Mouse (Mus musculus): ENCODE measurements around the gene Gramd4.

Gene Gramd4

DNA sequence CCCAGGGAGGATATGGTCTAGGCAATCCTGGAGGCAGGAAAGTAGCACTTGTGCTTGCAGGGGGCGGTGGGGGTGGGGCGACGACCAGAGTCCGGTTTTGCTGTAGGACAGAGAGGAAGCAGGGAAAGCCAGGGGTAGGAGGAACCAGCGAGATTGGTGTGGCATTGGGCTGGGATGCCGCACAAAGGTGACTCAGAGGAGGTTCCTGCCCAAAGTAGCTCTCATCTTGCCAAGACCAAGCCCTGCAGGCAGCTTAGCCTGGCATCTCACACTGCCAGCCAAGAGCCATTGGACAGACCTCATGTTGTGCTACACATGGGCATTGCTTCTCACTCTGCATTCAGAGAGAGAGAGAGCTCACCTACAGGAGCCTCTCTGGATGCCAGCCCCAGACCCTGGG lies at the start of gene Gramd4:
Gramd4 (plus strand) TSS at position 283 of the 400 bp plus-strand sequence.
- no peak for DNase-seq

DNA sequence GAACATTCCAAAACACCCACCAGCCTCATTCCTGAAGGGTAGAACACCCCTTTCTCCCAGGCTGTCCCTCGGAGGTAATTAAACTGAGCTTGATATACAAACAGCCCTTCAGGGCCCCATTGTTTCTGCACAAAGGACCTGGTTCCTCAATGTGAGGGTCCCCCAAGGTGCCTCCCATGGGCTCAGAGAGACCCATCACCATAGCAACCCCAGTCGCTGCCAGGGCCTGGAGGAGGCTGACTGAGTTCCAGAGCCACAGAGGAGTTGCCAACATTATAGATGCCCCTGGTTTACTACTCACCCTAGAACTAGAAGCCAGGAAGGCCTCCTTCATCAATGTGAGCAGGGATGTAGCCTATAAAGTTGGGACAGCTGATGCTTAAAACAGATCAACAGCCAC lies 44.4 kb upstream of the Gramd4 start:
- no peak for DNase-seq

DNA sequence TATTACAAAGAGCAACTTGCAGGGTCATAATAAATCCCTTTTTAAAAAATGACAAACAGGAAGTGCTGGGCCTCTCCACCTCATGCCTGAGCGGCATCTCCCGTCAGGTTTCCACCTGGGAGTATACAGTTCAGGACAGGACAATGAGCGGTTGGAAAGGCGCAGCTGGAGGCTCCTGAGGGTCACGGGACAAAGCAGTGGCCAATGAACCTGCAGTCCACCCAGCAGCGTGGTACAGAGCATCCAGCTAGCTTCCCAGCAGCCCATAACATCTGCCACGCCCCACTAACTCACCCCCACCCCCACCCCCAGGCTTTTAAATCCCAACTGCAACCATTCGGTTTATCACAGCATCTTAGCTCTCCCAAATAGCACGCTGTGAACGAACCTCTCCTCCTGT lies 43.8 kb upstream of the Gramd4 start:
- no peak for DNase-seq

DNA sequence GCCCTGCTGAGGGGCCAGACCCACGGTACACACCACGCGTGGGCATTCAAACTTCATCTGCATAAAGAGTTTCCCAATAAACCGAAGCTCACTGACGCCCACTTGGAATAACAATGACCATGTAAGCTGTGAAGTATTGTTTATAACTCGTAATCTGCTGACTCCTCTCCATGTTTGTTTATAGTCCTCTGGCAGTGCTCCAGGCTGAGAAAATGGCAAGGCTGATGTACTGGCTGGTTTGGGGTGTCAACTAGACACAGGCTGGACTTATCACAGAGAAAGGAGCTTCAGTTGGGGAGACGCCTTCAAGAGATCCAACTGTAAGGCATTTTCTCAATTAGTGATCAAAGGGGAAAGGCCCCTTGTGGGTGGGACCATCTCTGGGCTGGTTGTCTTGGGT lies 42.5 kb upstream of the Gramd4 start:
- DNase-seq: no peak

DNA sequence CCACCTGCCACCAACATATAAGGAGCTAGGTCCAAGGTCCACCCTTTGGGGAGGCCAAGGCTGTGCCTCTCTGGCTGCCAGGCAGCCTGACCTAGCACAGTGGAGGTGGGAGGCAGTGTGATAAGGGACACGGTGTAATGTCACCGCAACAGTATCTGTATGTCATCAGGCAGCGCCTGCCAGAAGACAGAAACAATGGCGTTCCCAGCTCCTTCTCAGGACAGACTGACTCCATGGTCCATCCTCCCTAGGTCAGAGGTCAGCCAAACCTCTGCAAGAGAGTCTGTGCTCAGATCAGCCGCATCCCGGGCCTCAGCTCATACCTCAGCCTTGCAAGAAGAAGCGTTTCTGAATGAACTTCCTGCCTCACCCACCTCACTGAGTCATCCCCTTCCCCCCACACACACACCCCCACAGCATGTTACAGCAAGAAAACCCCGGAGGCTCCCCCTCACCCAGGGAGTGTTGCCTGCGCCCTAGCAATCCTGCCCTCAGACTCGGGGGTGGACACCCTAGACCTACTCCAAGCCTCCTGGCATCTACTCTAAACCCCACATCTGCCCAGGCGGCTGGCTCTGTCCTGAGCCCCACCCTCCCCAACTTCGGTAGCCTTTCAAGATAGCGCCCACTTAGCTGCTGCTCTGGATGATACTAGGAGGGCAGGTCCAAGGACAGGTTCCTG lies 41.5 kb upstream of the Gramd4 start:
- DNase-seq: no peak

DNA sequence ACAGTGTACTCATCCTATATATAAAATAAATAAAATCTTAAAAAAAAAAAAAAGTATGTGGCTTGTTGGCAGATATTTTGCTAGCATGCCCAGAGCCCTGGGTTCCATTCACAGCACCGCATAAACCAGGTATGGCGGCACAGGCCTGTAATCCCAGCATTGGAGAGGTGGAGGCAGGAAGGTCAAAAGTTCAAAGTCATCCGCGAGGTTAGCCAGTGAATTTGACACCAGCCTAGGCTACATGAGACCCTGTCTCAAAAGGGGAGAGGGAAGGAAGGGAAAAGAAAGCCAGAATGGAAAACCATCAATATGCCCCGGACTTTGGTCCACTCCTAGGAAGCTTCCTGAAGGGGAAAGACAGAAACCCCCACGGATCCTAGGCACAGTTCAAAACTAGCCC lies 40.2 kb upstream of the Gramd4 start:
- DNase-seq: no peak

DNA sequence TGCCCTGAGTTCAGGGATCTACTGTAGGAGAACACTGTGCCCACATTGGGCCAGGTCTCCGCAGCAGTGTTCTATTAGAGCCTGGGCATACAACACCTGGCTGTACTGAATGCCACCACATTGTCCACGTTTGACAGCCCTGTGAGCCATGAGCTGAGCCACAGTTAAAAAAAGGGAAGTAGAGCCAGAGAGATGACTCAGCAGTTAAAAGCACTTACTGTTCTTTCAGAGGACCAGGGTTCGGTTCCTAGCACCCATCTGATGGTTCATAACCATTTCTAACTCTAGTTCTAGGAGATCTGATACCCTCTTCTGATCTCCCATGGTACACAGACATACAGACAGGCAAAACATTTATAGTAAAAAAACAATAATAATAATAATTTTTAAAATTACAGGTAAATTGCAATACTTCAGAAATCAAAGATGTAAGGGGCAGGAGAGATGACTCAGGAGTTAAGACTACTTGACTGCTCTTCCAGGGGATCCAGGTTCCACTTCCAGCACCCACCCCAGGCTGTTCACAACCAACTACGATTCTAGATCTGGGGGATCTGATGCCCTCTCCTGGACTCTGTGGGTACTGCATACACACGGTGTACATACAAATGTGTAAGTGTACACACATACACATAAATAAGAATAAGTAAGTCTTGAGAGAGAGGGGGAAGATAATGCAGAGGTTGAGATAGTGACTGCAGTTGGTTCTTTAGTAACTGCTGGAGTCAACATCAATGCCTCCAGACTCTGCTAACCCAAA lies 38.6 kb upstream of the Gramd4 start:
- no peak for DNase-seq

DNA sequence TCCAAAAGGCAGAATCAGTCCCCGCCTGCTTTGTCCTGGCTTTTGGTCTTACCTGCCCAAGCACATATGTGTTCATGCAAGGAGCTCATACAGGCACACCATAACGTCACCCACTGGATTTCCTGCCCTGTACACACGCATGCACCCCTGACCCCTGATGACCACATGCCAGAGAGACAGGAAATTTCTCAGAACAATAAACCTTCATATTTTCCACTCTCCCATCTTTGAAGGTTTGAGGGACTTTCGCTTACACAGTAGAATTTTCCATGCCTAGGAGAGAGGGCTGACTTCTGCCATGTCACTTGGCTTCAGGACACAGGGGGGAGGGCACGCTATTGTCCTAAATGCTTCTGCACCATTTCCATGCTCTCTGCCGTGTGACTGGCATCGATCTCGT lies 37.5 kb upstream of the Gramd4 start:
- peak; percentile 33 to 40 for DNase-seq

DNA sequence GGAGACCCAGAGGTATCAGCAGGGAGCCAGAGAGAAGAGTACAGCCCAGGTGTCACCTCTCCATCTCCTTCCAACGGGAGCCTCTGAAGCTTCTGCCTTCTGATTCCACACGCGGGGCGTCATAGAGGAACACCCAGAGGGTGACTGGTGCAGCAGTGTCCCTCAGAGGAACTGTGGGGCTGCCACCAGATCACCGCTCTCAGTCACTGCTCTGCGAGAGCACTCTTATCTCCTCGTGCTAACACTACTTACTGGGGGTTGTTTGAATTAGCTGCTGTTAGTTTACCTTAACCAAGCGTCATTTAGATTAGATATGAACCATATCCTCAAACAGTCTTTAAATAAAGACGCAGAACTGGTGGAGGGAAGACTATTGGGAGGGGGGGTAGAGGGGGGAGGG lies 36.2 kb upstream of the Gramd4 start:
- no peak for DNase-seq

DNA sequence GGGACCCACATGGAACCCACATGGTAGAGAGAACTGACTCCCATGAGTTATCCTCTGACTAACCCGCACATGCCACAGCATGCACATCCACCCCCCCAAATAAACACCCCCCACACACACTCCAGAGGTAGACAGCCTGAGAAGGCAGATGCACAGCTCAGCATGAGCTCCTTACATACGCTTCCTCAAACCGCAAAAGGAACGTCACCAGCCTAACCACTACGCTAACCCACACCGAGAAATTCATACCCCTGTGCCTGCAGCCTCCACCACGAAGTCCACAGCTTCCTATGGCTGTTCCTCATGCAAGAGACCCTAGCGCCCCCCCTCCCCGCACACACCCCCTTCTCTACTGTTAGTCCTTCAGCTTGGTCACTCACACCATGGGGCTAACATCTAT lies 35.5 kb upstream of the Gramd4 start:
- DNase-seq: no peak

DNA sequence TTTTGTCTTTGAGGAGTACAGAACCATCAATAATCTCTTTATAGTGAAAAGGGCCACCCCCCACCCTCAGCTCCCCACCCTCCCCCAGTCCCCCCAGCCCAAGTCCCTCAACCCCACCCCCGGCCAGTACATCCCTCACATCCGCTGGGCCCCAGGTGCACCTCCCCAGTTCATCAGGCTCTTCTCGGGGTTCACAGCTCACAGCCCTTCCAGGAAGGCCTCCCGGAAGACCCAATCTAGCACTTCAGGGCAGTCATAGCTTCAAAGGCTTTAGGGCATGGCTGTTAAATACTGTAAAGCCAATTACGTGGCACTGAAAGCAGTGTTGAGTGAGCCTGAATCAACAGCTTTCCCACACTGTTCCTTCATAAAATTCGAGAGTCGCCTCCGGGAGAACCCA lies 29.6 kb upstream of the Gramd4 start:
- DNase-seq: no peak

DNA sequence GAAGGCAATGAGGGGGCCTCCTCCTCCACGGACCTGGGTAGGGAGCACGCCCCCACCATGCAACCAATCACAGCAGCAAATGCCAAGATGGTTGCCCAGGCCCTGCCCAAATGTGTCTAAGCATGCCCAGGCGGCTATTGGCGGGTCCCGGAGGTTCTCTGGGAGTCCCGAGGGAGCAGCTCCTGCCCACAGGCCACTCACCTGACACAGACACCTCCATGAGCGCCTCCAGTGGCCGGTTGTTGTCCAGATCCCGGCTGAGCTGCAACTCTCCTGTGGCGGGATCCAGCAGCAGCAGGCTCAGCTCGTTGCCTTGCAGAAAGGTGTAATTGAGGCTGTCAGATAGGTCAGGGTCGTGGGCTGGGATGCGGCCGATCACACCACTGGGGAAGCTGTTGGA lies 27.5 kb upstream of the Gramd4 start:
- peak in 1 of 2 experiments; percentile 45 for DNase-seq

DNA sequence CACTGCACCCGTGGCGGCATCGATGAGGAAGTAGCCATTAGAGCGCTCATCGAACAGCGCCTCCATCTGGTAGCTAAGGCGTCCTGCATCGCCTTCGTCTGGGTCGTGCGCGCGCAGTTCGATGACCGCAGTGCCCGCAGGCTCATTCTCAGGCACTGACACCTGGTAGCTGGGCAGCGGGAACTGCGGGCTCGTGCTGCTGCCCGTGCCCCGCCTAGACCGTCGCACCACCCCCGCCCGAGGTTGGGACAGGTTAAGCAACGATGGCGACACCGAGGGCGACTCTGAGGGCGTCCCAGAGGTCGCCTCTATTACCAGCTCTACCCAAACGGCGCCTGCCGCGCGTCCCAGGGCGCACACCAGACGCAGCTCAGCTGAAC lies 24.7 kb upstream of the Gramd4 start:
- peak; percentile 46 to 75 for DNase-seq

DNA sequence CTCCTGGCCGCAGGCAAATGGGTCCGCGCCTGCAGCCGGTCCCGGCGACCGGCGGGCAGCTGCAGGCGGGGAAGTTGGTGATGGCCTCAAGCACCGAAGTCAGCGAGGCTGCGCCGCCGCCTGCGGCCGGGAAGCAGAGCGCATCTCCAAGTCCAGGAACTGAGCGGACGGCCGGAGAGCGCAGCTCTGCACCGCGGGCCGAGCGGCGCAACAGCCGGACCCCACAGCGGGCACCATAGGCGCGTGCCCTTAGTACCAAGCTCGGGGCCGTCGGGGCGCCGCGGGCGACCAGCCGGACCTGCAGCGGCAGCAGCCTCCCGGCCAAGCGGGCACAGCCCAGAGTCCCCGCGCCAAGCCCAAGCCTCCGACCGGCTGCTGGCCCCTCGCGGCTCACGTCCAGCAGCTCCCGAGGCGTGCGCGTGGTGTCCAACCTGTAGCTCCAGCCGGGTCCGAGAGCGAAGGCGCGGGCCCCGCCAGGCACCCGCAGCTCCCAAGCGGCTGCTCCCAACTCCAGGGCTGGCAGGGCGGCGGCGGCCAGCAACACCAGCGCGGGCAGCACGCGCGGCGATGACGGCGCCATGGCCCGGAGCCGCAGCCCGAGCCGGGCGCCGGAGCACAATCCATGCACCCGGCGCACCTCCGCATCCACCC lies 24.2 kb upstream of the Gramd4 start, which contains the start of gene Celsr1:
Celsr1 (minus strand) TSS at position 587 of the 651 bp plus-strand sequence.
- DNase-seq: peak in 1 of 2 experiments; percentile 63

DNA sequence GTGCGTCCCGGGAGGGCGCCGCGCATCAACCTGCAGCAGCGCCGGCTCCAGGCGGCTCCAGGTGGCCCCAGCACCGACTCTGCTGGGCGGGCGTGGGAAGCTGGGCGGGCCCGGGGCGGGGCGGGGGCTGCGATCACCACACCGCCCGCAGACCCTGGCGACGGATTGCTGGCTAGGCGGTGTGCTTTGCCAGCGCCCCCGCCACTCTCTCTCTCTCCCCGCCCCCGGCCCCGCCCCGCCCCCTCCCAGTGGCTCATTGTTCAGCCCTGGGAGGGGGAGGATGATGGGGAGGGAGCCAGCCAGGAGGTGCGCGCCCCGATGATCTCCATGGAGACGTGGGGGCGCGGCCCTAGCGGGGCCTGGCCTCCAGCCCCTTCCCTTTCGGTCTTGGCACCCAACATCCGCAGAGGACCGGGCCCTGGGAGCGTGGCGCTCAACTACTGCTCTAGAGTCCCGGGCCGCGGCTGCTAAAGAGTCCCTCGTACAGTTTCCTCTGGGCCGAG lies 23.4 kb upstream of the Gramd4 start:
- DNase-seq: peak; percentile 76 to 83

DNA sequence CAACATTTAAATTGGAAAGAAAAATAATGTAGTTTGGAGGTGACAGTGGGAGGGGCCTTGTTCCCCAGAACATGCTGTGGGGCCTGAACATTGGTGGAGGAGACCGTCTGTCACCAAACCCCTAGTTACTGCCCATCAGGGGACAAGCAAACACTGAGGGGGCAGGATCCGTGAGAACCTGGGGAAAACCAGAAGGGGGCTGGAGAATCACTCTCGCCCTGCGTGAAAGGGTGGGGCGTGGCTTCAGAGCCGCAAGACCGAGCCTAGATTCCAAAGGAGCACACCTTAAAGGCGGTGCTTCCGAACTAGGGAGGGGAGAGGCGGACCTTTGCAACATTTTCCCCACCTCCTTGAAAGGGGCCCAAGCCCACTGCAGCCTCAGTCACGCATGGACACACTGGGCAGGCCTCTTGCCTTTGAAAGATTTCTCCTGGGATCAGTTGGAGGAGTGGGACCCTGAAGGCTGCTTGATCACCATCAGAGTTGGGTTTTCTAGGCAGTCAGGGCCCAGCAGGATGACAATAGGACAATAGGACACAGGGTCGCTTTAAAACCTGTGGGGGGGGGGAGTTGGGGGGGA lies 22.6 kb upstream of the Gramd4 start:
- peak in 1 of 2 experiments; percentile 49 for DNase-seq

DNA sequence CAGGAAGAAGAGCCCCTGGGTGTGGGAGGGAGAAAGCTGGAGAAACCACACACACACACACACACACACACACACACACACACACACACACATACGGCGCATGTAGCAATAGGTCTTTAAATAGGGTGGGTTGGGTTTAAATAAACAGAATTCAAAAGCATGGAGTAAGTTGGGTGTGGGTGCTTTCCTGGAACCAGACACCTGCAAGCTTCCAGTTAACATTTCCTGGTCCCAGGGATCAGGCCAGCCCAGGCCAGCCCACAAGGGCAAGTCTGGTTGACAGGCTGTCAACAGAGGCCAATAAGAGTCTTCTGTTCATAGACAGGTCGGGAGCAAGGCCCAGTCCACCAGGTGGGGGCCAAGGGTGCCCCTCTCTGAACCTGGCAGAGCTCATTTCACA lies 21.6 kb upstream of the Gramd4 start:
- DNase-seq: no peak

DNA sequence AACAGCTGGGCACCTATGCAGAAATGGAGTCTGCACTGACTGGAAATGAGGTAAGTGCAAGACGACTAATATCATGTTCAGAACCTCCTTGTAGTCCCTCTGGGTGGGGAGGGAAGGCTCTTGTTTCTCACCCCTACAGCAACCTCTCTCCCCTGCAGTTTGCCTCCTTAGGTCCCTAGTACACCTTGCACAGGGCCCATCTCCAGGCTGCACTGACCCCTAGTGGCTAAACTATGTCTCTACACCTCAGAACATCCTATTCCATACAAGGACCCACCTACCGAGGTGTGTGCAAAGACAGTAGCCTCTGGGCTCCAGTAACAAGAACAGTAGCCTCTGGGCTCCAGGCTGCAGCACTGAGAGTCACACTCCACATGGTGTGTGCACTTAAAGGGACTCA lies 18.7 kb upstream of the Gramd4 start:
- DNase-seq: peak; percentile 51 to 78

DNA sequence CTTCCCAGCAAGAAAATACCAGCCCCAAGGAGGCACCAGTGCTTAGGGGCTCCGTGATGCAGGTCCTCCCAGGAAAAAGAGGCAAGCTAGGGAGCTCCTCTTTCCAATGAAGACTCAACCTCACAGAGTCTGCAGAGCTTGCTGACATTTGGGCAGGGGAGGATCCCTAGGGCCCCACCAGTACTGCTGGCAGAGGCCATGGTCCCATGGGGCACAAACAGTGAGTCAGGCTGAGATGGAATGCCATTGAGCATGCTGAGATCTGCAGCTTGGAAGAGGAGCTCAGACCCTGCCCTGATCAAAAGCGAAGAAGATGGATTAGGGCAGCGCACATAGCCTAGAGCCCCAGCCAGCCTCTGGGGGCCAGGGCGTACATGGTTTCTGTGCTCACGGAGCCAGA lies 16.1 kb upstream of the Gramd4 start:
- no peak for DNase-seq

DNA sequence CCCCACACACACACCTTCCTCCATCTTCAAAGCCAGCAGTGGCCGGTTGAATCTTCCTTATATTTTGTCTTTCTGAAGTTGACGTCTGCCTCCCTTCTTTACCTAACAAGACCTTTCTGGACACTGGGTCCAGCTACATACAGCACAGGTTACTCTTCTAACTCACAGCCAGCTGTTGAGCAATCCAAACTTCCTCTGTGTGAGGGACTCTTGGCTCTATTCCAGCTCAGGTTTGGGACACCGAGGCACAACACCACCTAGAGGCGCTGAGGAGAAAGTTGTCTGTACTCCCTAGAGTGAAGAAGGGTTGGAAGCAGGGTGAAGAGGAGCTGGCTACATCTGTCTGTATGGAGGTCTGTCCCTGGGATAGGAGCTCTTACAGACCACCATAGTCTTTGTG lies 15.1 kb upstream of the Gramd4 start:
- no peak for DNase-seq

DNA sequence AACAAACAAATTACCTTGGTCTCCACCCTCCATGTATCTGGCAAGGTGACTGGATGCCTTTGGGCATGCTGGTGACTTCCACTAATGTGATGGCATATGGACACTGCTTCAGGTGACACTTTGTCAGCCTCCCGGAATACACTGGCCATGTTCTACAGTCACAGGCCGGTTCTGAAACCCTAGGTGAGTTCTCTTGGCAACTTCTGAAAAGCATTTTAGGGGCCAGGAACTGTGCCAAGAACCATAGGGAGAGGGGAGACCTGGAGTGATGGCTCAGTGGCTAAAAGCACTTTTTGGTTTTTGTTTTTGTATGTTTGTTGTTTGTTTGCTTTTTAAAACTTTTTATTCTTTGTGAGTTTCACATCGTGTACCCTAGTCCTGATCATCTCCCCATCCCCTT lies 8.0 kb upstream of the Gramd4 start:
- DNase-seq: no peak

DNA sequence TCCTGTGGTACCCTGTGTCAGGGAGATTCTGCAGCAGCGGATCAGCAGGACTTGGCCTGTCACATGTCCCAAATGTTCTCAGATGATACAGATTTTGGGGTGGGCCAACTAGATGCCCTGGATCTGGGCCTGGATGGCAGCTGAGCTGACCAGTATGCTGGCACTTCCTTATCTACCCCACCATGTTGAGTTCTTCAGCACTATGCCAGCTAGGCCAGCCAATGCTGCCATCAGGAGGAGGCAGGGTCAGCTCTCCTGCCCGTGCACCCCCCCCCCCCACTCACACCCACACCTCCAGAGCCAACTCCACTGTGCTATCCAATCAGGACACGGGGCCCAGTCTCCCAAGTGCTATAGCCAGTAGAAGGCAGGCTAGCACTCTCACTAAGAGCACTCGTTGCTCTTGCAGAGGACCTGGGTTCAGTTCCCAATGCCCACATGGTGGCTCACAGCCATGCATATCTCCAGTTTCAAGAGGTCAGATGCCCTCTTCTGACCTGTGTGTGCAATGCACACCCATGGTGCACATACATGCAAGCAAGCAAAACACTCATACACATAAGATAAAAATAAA lies 7.2 kb upstream of the Gramd4 start:
- no peak for DNase-seq

DNA sequence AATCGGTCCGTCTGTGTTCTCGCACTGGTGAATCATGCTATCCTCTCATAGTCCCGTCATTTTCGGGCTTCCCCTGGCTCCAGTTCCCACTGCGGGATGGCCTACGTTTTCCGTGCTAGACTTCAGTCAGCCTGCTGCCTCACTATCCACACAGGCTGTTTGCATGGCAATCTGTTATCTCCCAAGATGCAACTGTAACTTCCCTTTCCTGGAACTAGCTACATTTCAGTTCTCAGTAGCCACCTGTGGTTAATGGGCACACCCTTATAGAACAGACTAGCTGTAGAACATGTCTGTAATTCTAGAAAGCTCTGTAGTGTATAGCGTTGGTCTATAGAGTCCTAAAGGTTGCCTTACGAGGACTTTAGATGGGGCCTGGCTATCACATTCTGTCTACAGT lies 6.3 kb upstream of the Gramd4 start:
- DNase-seq: no peak

All from kidney, postnatal 36 days (tissue).